Mouse (Mus musculus): ENCODE results near the gene Socs4. TPM values are rescaled to one million over a fixed set of nuclear protein-coding genes. Genes with fewer than 3 reads are reported as not detected.
A peak's percentile ranks its signal among the peaks of the same experiment; 100 is the strongest.

The Socs4 gene
- total RNA-seq, 2 experiments from 2014 or later = 20.5 to 39.5 TPM

DNA sequence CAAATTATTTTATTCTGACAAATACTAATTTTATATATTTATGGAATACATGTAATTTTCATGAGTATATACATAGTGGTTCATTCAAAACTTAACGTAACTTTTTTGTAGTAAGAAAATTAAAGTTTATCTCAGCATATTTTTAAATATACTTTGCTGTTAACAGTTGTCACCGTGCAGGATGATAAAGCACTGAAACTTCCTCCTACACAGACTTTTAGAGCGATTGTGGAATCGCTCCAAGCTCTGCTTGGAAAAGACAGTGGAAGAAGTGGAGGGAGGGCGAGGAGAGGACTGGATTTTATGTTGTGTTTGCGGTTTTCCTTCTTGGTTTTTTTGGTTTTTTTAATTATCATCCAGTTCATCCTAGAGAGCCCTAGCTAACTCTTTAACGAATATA, 6.8 kb downstream of the Socs4 start:
- ATAC-seq (replicated peaks; ENCODE audit: low FRiP score, low TSS enrichment, poor library complexity, severe bottlenecking) = no peak

DNA sequence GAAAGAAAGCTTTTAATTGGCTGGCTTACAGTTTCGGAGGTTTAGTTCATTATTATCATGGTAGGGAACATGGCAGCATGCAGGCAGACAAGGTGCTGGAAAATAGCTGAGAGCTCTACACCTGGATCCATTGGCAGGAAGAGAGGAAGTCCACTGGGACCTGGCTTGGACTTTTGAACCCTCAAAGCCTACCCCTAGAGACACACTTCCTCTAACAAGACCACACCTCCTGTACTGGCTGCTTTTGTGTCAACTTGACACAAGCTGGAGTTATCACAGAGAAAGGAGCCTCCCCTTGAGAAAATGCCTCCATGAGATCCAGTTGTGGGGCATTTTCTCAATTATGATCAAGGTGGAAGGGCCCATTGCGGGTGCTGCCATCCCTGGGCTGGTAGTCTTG, 8.5 kb downstream of the Socs4 start:
- ATAC-seq (replicated peaks; ENCODE audit: low FRiP score, low TSS enrichment, poor library complexity, severe bottlenecking) = no peak

DNA sequence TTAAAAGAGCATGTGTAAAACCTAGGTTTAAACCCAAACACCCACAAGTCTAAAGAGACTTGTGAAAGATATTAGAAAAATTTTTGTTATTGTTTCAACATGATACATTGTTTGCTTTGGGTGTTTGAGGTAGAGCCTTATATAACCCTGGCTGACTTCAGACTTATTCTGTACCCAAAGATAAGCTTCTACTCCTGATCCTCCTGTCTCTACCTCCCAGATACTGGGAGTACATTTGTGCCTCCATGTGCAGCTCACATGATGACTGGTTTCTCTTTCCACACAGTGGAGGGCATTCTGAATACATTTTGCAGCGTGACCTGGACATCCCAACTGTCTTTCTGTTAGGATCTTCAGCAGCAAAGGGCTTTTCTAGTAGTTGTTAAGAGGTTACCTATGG, 9.5 kb downstream of the Socs4 start:
- peak; percentile 86 for ATAC-seq (replicated peaks; ENCODE audit: low FRiP score, low TSS enrichment, poor library complexity, severe bottlenecking)

DNA sequence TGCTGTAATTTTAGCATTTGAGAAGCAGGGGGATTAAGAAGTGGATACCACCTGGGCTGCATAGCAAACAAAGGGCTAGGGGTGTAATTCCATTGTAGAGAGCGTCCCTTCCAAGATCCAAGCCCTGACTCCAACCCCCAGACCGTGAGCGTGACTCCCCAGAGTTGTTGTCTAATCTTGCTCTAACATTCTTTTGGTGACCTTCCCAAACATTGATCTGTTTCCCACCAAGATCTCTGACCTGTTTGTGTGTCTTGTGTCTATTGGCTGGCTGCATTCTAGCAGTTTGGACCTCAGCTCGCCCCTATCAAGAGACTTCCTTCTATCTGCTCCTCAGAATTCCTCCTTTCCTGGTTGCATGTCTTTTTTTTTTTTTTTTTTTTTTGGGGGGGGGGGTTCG, 10.3 kb downstream of the Socs4 start:
- peak; percentile 68; the same call in 1 of the 2 replicates for ATAC-seq (replicated peaks; ENCODE audit: low FRiP score, low TSS enrichment, poor library complexity, severe bottlenecking)

DNA sequence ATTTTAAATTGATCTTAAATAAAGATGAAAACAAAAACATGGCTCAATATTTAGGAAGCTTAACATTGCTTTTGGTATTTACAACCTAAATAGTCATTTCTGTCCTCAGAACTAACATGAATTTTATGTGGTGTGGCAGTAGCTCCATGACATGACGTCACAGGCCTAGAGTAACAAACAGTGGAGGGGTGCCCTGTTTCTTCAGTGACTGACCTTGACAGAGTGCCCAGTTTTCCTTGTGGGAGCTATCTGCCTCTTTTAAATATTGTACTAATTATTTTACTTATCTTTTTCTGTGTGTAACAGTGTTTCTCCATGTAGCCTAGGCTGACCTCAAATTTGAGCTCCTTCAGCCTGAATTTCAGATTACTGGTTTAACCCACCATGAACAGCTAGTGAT, 15.0 kb downstream of the Socs4 start:
- no peak for ATAC-seq (replicated peaks; ENCODE audit: low FRiP score, low TSS enrichment, poor library complexity, severe bottlenecking)

GRCm38 (mm10) chr14:47294136-47294535, 17.4 kb downstream of the Socs4 start:
- ATAC-seq (replicated peaks; ENCODE audit: low FRiP score, low TSS enrichment, poor library complexity, severe bottlenecking) = no peak

GRCm38 (mm10) chr14:47296232-47296631, 19.5 kb downstream of the Socs4 start:
- ATAC-seq (replicated peaks; ENCODE audit: low FRiP score, low TSS enrichment, poor library complexity, severe bottlenecking) = no peak

GRCm38 (mm10) chr14:47297785-47298407, 21.2 kb downstream of the Socs4 start, which contains the start of gene Mapk1ip1l:
Gene Mapk1ip1l, plus strand, starts transcription at chr14:47298266.
- peak; percentile 89 for ATAC-seq (replicated peaks; ENCODE audit: low FRiP score, low TSS enrichment, poor library complexity, severe bottlenecking)

DNA sequence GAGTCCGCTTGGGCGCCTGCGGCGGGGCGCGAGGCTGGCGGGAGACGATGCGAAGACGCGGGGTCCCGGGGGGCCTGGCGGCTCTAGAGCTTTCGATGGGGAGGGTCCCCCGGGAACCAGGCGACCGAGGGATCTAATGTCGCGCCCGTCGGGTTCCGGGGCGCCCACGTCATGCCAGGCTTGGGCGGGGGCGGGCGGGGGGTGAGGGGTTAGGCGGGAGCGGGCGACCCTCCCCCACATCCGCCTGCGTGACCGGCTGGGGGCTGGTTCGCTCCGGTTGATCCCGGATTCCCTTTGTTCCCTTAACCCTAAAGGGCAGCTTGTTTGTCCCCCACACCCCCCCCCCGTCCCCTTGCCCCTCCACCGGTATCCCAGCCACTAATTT, 21.7 kb downstream of the Socs4 start:
- no peak for ATAC-seq (replicated peaks; ENCODE audit: low FRiP score, low TSS enrichment, poor library complexity, severe bottlenecking)

DNA sequence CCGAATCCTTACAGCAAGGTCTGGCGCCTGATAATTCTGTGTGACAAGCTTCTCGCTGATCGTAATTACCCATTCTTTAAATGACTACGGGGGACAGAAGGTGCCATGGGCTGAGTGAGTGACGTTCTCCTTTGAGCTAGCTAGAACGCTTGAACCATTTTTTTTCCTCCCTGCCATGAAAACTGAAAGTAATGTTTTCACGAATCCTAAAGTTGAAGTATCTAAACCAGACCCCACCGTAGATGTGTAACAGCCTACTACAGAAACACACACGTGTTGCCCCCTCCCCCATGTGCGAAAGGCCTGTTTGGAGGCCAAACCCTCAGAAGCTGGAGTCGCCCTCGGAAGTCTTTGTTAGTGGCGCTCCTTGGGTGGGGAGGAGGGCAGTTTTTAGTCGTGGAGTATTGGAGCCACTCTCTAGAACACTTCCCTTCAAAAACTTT, 22.1 kb downstream of the Socs4 start:
- ATAC-seq (replicated peaks; ENCODE audit: low FRiP score, low TSS enrichment, poor library complexity, severe bottlenecking) = peak; percentile 35; the same call in 1 of the 2 replicates

DNA sequence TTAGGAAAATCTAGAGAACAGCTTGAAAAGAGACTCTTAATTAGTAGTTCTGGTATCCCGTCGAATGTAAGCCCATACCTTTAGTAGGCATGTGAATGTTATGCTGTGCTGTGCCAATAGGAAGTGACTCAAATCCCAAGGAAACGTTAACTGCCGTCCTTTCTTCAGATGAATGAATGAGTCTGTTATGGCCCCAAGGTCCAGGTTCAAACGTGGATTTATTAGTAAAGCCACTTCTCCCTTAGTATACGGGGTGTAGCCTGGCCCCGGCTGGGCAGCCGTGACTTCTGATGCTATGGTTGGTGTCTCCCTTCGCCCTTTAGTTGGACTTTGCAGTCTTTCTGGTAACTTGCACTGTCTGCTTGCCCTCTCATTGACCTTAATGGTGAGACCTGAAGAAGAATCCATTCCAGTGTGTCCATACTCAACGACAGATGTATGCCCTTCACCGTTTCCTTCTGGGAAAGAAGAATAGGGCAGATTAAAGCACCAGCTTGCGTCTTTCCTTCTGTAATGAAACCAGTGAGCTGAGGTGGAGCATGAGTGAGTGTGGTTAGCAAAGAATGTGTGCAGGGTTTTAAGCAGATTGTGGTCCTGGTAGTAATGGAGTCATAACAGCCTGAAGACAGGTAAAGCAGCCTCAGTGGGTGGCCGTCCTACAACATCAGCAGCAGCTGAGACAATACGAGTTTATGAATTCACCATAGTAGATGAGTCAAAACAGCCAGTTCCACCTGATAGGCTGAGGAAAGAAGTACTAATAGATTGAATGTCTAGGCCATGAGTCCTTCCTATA, 26.4 kb downstream of the Socs4 start:
- no peak for ATAC-seq (replicated peaks; ENCODE audit: low FRiP score, low TSS enrichment, poor library complexity, severe bottlenecking)

- ATAC-seq (replicated peaks; ENCODE audit: low FRiP score, low TSS enrichment, poor library complexity, severe bottlenecking) = no peak
Observed at GRCm38 (mm10) chr14:47304814-47305405, 28.2 kb downstream of the Socs4 start.

DNA sequence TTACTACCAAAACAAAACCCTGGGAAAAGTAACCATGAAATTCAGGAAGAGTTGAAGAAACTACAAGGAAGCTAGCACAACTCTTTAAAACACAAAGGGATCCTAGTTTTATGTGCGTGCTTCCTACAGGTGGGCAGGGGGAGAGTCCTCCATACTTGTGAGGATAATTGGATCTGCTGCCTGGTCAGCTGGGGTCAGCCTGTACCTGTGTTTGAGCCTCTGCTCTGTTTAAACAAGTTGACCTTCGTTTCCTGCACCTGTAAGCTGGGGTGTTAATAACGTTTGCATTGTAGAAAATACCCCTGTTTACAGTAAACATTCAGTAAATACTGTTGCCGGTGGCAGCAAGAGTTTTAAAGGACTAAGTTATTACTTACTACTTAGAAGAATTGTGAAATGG, 29.2 kb downstream of the Socs4 start:
- ATAC-seq (replicated peaks; ENCODE audit: low FRiP score, low TSS enrichment, poor library complexity, severe bottlenecking) = no peak

- no peak for ATAC-seq (replicated peaks; ENCODE audit: low FRiP score, low TSS enrichment, poor library complexity, severe bottlenecking)
Observed at GRCm38 (mm10) chr14:47307669-47308068, 30.9 kb downstream of the Socs4 start.

- no peak for ATAC-seq (replicated peaks; ENCODE audit: low FRiP score, low TSS enrichment, poor library complexity, severe bottlenecking)
Observed at GRCm38 (mm10) chr14:47309061-47309460, 32.3 kb downstream of the Socs4 start.

DNA sequence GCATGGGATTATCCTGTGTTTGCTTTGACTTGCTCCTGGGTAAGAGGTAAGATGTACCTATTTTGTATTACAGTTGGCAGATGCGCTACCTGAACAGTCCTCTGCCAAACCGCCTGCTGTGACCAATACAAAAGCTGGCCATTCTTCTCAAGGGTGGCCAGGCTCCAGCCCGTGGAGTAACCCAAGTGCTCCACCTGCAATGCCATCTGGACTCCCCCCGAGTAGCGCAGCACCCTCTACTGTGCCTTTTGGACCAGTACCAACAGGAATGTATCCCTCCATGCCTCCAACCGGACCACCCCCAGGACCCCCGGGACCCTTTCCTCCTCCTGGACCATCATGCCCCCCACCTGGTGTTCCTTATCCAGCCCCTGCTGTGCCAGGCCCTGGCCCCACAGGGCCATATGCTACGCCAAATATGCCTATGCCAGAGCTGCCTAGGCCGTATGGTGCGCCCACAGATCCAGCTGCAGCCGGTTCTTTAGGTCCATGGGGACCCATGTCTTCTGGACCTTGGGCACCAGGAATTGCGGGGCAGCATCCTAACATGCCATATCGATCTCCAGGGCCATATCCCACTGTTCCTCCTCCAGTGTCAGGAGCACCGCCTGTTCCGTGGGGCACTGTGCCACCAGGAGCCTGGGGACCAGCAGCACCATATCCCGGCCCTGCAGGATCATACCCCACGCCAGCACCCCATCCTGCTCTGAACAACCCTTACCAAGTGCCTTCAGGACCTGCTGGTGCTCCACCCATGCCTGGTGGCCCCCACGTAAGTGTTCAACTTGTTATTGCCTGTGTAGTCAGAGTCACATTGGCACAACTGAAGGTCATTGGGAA, 33.8 kb downstream of the Socs4 start:
- no peak; the same call in 1 of the 2 replicates for ATAC-seq (replicated peaks; ENCODE audit: low FRiP score, low TSS enrichment, poor library complexity, severe bottlenecking)

- ATAC-seq (replicated peaks; ENCODE audit: low FRiP score, low TSS enrichment, poor library complexity, severe bottlenecking) = no peak
Observed at GRCm38 (mm10) chr14:47319362-47319761, 42.6 kb downstream of the Socs4 start.

DNA sequence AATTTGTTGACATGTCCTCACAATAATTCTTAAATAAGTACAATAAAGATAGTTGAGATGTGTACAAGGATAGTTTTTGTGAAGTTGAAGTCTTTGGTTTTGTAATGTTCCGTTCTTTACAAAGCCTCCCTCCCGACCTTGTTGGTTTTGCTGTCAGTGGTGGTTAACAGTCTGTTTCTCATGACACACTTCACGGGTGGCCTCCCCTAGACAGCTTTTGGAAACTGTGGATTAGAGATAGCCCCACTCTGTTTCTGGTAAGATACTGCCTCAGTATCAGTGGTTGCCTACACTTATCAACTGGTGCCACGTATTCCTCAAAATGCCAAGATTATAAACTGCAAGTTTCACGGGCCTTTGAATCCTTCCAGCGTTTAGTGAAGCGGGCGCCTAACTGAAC, 44.9 kb downstream of the Socs4 start:
- peak; percentile 95 for ATAC-seq (replicated peaks; ENCODE audit: low FRiP score, low TSS enrichment, poor library complexity, severe bottlenecking)

DNA sequence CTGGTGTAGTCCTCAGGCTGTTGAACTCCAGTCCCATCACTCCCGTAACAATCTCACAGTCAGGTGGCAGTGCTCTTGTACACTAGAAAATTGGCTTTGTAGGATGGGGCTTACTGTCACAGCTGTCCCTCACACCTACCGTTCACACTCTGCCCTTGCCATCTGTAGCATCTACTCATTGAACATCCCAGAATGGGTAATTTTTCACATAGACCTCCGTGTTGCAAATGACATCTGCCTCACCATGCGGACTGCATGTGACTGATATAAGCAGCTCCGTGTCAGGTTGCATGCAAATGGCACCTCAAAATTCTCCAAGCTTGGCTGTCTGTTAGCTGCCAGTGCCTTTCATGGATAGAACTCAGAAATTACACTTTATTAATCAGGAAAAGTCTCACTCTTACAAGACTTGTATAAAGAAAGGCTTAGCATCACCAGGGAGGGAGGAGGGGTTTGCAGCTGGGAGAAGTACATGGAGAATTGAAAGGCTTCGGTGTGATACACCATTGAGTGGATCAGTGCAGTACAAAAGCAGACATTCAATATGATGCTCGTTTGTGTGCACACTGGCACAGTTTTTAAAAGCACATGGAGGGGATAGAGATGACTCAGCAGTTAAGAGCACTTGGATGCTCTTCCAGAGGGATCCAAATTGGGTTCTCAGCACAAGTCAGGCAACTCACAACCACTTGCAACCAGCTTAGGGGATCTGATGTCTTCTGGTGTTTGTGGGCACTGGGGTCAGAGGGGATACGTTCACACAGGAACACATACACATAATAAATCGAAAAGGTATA, 49.4 kb downstream of the Socs4 start:
- no peak for ATAC-seq (replicated peaks; ENCODE audit: low FRiP score, low TSS enrichment, poor library complexity, severe bottlenecking)
